Mouse (Mus musculus) testis, adult 2 months (tissue): ENCODE measurements around the gene Xylt2. TPM values are rescaled to one million over a fixed set of nuclear protein-coding genes. Genes with fewer than 3 reads are reported as not detected.

Experiments
- H3K27ac ChIP-seq: fragments of 200-500 bp; 2 replicates; pipeline ENCODE4 v1.5.1; 2012; ENCODE audit warnings: low read depth, low read length; ENCODE audit not compliant: control insufficient read depth, insufficient read depth
- H3K27me3 ChIP-seq: fragments of 200-500 bp; 2 replicates; pipeline ENCODE4 v1.6.1; 2012; ENCODE audit warnings: mild to moderate bottlenecking, low read length, moderate library complexity; ENCODE audit not compliant: control insufficient read depth, insufficient read depth
- H3K36me3 ChIP-seq: fragments of 200-500 bp; 2 replicates; pipeline ENCODE4 v1.6.1; 2012; ENCODE audit warnings: mild to moderate bottlenecking, low read length; ENCODE audit not compliant: control insufficient read depth, insufficient read depth
- H3K4me1 ChIP-seq: fragments of 200-500 bp; 2 replicates; pipeline ENCODE4 v1.6.1; 2012; ENCODE audit warnings: low read length; ENCODE audit not compliant: control insufficient read depth, insufficient read depth
- H3K4me3 ChIP-seq: fragments of 200-500 bp; 2 replicates; pipeline ENCODE4 v1.5.1; 2012; ENCODE audit warnings: low read depth, mild to moderate bottlenecking, low read length, moderate library complexity, mixed read lengths; ENCODE audit not compliant: control insufficient read depth
- CTCF ChIP-seq: fragments of 200-500 bp; IDR thresholded peaks from 2 replicates; pipeline ENCODE4 v1.5.1; 2012; ENCODE audit warnings: low read depth, mild to moderate bottlenecking, inconsistent platforms, low read length, moderate library complexity; ENCODE audit not compliant: control insufficient read depth, insufficient read depth, insufficient replicate concordance
- POLR2A ChIP-seq: fragments of 200-500 bp; IDR thresholded peaks from 2 replicates; pipeline ENCODE4 v1.6.1; 2012; ENCODE audit warnings: low read depth, mild to moderate bottlenecking, inconsistent platforms, low read length, moderate library complexity; ENCODE audit not compliant: control insufficient read depth
- polyA plus RNA-seq: library from polyadenylated mRNA; depleted of rRNA; stranded (reverse); fragments of >200 nt; gene quantifications from 2 replicates; pipeline ENCODE4 v1.2.3, GENCODE M21; 2012

Xylt2 gene
- polyA plus RNA-seq, 1 experiment, result 3.4 TPM

DNA sequence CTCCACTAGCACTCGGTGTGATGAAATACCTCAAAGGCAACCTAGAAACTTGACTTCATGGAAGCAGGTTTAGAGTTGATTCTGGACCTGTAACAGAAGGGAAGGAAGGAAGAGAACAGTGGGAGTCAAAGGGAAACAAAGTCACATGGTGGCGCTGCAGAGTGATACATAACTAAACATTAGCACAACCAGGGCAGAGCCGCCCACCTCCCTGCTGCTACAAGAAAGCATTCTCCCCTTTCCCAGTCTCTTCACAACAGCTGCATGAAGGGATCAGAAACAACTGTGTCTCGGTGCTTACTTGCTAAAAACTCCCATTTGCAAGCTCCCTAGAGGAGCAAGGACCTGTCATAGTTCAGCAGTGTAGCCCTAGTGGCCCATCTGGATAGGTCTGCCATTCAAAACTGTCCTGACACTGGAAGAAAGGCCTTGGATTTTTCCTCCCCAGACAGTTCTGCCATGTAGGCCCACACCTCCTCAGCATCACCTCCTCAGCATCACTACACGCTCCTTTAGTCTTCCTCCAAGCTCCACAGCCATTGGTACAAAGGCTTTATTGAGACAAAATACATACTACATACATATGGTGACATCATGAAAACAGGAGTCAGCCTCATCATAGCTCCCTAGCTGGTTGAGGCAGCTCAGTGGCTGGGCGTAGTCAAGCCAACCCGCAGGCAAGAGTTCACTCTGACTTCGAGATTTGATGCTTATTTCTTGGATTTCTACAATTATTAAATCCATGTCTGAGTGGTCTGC is 32.7 kb downstream of the Xylt2 start:
- no peak overlapping the region for H3K4me3 ChIP-seq
- H3K27me3 ChIP-seq, result no peaks in the 10 kb centered on the region
- peaks cover 5% of the 10 kb centered on the region for H3K36me3 ChIP-seq
- no peaks in the 10 kb centered on the region for H3K4me1 ChIP-seq
- H3K27ac ChIP-seq, result no peak overlapping the region
- TF ChIP-seq CTCF, result no peak
- TF ChIP-seq POLR2A, result no peak

DNA sequence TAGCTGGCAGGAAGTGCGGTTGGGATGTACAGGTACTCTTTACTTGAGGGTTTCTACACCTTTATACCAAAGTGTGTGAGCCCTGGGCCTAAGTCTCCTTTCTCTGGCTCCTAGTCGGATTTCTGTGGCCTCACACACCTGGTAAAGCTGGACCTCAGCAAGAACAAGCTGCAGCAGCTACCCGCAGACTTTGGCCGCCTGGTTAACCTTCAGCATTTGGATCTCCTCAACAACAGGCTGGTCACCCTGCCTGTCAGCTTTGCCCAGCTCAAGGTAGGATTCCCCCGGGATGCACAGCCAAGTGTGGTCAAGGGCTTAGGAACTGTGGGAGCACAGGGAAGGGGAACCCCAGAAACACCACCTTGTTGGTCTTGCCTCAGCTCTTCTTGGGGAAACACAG is 42.9 kb downstream of the Xylt2 start:
- Histone ChIP-seq H3K36me3 (peaks cover 2% of the 10 kb centered on the region), H3K27ac (no peak overlapping the region), H3K27me3 (no peaks in the 10 kb centered on the region), H3K4me3 (no peak overlapping the region), H3K4me1 (peaks cover 8% of the 10 kb centered on the region)
- TF ChIP-seq POLR2A (no peak), CTCF (no peak)

DNA sequence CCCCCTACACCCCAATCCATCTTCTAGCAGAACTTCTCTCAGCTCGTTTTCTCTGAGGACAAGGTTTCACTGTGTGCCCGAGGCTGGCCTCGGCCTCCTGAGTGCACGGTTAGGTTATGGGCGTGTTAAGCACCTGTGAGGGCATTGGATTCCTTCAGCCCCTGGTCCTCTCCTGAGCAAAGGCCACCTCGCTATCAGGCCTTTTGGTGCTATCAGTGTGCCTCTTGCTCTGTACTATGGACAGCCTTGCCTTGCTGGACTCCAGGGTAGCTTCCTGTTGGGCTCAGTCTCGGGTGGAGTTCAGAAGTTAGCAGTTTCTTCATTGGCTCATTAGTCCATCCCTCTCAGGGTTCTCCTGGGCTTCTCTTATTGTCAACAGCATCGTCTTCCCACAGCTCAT is 44.3 kb downstream of the Xylt2 start:
- TF ChIP-seq CTCF (no peak), POLR2A (no peak)
- Histone ChIP-seq H3K4me3 (no peak overlapping the region), H3K4me1 (peaks cover 10% of the 10 kb centered on the region), H3K27me3 (no peaks in the 10 kb centered on the region), H3K36me3 (peaks cover 2% of the 10 kb centered on the region), H3K27ac (no peak overlapping the region)

DNA sequence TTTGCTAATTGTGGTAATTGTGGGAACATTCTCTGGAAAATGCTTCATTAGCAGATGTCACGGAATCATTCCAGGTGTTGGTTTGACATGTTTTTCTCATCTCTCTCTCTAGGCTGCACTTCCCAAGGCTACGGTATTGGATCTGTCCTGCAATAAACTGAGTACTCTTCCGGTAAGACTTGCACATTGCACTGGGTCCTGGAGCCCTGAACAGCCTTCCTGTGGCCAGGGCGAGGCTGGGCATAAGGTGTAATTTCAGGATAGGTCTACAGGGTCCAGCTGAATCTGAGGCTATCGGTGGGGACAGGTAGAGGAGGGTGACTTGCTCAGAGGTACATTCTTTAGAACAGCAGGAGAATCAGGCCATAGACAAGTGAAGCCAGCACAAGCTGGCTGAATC is 45.3 kb downstream of the Xylt2 start:
- Histone ChIP-seq H3K27ac (no peak overlapping the region), H3K4me3 (no peak overlapping the region), H3K4me1 (peaks cover 10% of the 10 kb centered on the region), H3K27me3 (no peaks in the 10 kb centered on the region), H3K36me3 (peaks cover 2% of the 10 kb centered on the region)
- TF ChIP-seq CTCF (no peak), POLR2A (no peak)

DNA sequence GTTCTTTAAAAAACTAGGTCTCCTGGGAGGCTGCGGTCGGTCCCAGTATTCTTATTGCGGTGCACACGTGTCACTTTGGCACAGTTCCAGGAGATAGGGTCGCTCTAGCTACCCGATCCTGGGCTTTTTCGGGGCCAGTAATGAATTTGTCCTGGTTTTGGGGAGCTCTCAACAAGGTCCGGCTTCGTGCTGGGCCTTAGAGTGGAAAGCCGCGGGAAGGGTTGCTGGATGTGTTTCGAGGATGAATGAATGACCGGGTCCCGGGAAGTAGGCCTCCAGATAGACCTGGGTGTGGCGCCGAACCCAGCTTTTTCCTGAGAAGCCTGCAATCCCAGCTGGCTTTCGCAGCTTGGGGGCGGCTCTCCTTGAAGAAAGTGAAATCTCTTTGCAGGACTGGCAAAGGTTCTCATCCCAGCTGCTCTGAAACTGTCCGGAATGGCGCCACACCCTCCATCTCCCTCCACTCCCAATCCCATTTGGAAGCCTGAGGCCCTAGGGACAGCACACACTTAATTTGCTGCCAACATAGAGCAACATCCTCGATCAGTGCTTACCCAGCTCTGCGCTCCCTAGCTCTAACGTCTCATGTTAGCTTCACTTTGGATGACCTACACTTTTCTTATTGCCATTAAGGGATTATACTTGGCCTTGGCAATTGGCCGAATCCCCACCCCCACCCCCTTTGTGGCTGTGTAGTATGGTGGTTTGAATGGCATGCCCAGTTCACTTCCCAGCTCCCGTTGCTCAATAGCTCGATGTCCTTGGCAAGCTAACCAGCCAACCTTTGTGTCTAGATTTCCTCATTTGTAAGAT is 46.9 kb downstream of the Xylt2 start:
- Histone ChIP-seq H3K4me1 (peaks cover 10% of the 10 kb centered on the region), H3K27ac (peak overlapping the region; percentile 77), H3K36me3 (peaks cover 1% of the 10 kb centered on the region), H3K4me3 (peak overlapping the region; percentile 96), H3K27me3 (no peaks in the 10 kb centered on the region)
- TF ChIP-seq CTCF (no peak), POLR2A (no peak)

DNA sequence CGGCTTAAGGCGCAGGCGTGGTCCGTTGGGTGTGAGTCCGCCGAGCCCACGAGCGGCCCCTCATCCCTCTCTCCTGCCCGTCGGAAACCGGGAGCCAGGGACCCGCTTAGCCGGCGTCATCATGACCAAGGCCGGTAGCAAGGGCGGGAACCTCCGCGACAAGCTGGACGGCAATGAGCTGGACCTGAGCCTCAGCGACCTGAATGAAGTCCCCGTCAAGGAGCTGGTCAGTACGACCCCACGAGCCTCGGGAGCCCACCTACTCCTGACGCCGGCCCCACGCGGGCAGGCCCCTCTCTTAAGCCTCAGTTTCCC is 47.5 kb downstream of the Xylt2 start:
- Histone ChIP-seq H3K27me3 (no peaks in the 10 kb centered on the region), H3K4me3 (peak overlapping the region; percentile 96), H3K36me3 (peaks cover 1% of the 10 kb centered on the region), H3K27ac (peak overlapping the region; percentile 77), H3K4me1 (peaks cover 10% of the 10 kb centered on the region)
- no peak for TF ChIP-seq POLR2A
- TF ChIP-seq CTCF, result no peak

DNA sequence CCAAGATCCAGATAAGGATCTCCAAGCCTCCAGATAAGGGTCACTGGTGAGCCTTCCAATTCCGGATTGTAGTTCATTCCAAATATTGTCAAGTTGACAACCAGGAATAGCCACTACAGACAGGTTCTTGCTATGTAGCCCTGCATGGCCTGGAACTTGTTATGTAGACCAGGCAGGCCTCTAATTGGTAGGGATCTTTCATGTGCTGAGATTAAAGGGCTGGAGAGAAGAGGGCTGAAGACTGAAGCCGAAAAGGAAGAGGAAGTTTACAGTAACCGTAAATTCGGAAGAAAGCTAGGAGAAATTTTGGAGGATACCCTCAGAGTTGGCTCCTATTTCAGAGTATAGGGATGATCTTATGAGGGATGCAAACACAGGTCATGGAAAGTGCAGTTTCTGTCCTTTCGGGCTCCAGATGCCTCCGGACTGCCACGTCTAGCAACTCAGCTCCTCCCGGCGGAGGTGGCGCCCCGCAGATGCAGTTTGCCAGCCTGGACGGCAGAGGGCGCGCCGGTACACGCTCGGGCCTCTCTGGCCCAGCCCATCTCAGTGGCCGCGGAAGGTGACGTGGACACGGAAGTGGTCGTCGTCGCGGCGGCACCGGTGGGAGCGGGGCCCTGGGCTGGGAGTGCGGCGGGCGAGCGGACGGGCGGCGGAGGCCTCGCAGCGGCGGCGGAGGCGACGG is 48.0 kb downstream of the Xylt2 start, which contains the start of gene Lrrc59:
Gene Lrrc59 (plus strand): TSS at position 569 of the 685 bp plus-strand sequence.
- Histone ChIP-seq H3K27ac (peak within 1 kb of the TSS; percentile 77), H3K4me3 (peak within 1 kb of the TSS; percentile 96), H3K27me3 (no peaks in the 10 kb centered on the region), H3K4me1 (peaks cover 10% of the 10 kb centered on the region), H3K36me3 (peaks cover 1% of the 10 kb centered on the region)
- peak; percentile 85 for TF ChIP-seq POLR2A
- TF ChIP-seq CTCF, result peak; percentile 100
